Mouse (Mus musculus) cerebellum, postnatal 36 days (tissue): ENCODE data around the gene Pttg1.
A peak's percentile ranks its signal among the peaks of the same experiment; 100 is the strongest.

Experiments used
- DNase-seq, 2 experiments: peaks; one replicate each; pipeline ENCODE4 v3.0.0; 2021 to 2022; ENCODE audit warnings: mixed read lengths in 2 of 2

Pttg1 gene

GRCm38 (mm10) chr11:43425824-43426413 lies at the start of gene Pttg1:
Gene Pttg1, minus strand, starts transcription at chr11:43426251.
- peak; percentile 64 to 65 for DNase-seq

GRCm38 (mm10) chr11:43474225-43474774 lies 48.2 kb upstream of the Pttg1 start, which contains the start of gene C1qtnf2:
Gene C1qtnf2, plus strand, starts transcription at chr11:43474276.
- no peak for DNase-seq

DNA sequence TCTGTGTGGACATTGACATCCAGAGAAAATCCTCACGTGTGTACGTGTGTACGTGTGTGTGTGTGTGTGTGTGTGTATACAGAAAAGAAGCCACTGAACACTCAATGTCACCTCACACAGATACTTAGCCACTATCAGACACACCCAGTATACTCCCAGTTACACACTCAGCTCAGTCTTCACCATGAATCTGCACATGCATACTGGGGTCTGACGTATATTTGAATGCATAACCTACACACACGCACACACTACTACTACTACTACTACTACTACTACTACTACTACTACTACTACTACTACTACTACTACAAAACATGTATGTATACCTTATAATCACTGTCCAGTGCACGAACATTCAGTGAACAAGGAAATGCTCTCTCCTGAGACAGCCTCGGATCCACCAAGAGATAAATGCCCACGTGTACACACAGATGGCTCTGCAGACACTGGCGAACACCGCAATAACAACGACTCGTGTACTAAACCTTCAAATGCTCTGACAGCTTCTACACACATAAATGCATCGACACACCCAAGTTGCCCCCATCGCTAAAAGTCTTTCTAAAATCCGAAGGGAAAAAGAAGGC lies 47.7 kb upstream of the Pttg1 start:
- no peak for DNase-seq

DNA sequence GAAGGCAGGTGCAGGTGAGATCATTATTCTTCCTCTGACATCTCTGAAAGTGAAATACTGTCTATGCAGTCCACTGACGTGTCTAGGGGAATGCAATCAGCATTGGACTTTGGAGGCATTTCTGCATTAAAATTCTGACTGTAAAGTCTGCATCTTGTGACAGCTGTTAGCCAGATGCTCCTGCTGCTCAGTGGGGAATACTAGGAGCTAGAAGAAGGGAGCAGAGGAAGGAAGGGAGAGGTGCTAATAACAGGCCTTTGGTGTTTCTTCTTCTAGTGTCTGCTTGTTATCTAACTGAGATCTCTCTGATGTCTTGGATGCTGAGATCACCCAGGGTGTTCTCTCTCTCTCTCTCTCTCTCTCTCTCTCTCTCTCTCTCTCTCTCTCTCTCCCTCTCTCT lies 47.1 kb upstream of the Pttg1 start:
- DNase-seq, result no peak

DNA sequence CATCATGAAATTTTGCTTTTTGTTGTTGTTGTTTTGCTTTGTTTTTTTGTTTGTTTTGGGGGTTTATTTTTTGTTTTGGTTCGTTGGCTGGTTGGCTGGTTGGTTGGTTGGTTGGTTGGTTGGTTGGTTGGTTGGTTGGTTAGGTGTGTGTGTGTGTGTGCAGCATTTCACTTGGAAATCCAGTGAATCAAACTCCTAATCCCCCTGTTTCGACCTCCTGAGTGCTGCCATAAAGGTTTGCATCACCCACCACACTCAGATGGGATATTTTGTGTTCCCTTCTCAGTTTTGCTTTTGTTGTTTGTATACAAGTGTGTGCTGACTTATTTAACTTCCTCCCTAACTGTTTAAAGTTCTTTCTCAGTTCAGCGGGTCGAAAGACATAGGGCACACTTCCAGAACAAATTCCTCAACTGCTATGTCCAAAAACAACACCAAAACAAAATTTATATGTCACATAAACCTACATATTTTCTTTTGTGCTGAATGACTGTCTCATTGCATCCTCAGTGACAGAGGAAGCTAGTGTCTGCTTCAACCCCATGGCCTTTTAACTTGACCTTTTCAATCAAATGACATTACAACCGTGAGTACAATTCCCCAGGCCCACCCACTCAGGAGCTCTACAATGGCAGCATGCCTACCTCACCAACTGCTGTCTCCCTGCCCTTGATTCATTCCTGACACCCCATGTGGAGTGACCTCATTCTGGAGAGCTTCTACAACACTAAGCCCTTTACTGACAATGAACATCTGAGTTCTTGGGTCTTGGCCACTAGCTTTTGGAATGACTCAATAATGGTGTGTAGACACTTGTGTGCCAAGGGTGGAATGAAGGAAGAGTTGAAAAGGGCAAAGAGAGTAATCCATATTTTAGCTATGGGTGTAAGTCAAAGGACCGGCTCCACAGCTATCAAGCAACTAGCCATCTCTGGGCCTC lies 45.1 kb upstream of the Pttg1 start:
- no peak for DNase-seq

GRCm38 (mm10) chr11:43470118-43470517 lies 44.1 kb upstream of the Pttg1 start:
- DNase-seq, result no peak

GRCm38 (mm10) chr11:43463204-43463603 lies 37.2 kb upstream of the Pttg1 start:
- no peak for DNase-seq

DNA sequence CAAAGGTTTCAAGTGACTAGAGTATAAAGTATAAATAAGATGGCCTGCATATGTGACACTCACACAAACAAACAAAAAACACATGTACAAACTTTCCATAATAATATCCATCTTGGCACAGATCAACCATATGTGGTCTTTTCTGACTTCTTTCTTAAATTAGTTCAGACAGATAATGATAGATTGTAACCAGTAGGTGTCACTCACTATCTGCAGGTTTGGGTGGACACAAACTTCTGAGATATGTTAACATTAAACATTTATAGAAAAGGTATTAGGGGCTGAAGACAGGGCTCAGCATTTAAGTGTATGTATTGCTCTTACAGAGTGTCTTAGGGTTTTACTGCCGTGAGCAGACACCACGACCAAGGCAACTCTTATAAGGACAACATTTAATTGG lies 26.2 kb upstream of the Pttg1 start:
- DNase-seq, result no peak

GRCm38 (mm10) chr11:43451322-43451721 lies 25.3 kb upstream of the Pttg1 start:
- DNase-seq, result no peak

DNA sequence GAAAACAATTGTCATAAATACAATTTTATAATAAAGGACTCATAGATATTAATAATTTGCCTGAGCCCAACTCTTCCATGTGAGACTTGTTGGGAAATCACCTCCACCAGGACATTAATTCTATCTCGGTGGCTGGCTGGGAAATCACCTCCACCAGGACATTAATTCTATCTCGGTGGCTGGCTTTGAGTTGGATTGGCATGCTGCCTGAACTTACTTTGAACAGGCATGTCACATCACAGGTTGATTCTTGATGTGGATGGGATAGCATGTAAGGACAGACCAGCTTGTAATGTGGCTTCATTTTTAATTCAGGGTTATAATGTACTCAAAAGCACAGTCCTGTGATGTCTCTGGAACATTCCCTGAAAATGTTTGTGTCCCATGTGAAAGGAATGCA lies 23.9 kb upstream of the Pttg1 start:
- no peak for DNase-seq

DNA sequence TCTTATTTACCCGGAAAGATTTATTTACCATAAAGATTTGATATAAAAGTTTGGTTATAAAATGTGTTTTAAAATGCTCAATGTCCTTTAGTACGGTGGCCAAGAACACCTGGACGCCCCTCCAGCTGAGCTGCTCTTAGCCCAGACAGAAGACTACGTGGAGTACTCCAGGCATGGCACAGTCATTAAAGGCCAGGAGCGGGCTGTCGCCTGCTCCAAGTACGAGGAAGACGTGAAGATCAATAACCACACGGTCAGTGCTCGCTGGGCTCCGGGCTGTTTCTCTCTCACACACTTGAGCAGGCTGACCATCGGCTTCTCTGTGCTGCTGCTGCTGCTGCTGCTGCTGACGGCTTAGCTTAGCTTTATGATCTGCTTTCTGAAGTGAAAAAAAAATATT lies 17.1 kb upstream of the Pttg1 start:
- DNase-seq, result no peak

GRCm38 (mm10) chr11:43441121-43441520 lies 15.1 kb upstream of the Pttg1 start:
- no peak for DNase-seq

- no peak for DNase-seq
Observed at GRCm38 (mm10) chr11:43434024-43434407, 8.0 kb upstream of the Pttg1 start.

DNA sequence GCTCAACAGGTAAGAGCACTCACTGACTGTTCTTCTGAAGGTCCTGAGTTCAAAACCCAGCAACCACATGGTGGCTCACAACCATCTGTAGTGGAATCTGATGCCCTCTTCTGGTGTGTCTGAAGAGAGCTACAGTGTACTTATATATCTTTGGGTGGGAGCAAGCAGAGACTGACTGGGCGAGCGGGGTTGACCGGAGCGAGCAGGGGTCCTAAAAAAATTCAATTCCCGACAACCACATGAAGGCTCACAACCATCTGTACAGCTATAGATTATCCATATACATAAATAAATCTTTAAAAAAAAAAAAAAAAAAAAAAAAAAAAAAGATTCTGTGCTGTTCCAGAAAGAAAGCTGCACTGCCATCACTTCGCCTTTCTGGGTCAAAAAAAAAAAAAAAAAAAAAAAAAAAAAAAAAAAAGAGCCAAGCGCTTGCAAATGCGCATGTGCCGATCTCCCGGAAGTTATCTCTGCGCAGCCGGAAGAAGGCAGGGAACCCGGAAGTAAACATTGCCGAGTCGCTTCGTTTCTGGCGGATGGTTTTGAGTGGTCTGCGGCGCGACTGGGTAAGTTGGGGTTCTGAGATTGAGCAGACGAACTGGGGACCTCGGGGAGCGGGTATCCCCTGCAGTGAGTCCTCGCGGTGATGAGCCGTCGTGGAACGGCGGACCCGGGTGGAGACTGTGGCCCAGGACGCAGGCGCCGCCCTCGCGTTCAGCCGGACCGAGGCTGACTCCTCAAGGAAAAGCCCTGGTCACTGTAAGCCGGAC lies 7.4 kb upstream of the Pttg1 start, which contains the start of gene Slu7:
Slu7 (plus strand) TSS at position 491 of the 770 bp plus-strand sequence.
- DNase-seq, result peak; percentile 74 to 76

DNA sequence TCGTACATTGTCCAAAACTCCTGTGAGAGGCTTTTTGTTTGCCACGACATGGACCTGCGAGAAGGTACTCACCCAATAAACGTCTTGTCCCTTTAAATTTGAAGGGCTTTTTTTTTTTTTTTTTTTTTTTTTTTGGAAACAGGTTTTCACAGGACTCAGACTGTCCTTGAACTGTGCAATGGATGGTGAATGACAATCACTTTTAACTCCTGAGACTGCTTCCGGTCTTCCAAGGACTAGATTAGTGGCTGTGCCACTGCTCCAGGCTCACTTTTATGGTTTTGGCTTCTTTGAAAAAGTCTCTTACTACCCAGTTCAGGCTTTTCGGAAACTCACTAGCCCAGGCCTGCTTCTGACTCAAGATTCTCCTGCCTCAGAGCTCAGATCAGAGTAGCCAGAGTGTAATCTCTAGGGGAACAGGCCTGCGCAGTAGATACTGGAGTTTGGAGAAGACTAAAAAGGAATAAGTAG lies 398 bp upstream of the Pttg1 start:
- DNase-seq, result peak in 1 of 2 experiments; percentile 16

- no peak for DNase-seq
Observed at GRCm38 (mm10) chr11:43425166-43425709, 813 bp downstream of the Pttg1 start.

- no peak for DNase-seq
Observed at GRCm38 (mm10) chr11:43424386-43424785, 1.7 kb downstream of the Pttg1 start.

- no peak for DNase-seq
Observed at GRCm38 (mm10) chr11:43417201-43417600, 8.8 kb downstream of the Pttg1 start.

GRCm38 (mm10) chr11:43412771-43413451 lies 13.1 kb downstream of the Pttg1 start:
- DNase-seq, result peak; percentile 74 to 88

DNA sequence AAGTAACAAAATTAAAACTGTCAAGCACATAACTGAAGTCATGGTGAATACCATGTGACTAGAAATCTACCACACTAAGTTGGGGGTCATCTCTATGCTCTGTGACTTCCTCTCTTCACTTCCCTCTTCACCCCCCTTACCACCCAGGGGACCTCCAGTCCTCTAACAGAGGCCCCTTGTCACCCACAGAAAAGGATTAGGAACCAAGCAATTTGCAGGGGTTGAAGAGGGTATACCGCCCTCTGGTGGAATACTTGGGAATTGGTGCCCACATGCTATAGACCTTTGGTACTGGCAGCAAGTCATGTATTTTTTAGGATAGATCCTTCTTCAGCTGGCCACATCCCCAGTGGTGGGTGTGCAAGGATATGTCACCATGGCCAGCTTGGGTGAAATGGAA lies 14.6 kb downstream of the Pttg1 start:
- peak; percentile 59 to 74 for DNase-seq

DNA sequence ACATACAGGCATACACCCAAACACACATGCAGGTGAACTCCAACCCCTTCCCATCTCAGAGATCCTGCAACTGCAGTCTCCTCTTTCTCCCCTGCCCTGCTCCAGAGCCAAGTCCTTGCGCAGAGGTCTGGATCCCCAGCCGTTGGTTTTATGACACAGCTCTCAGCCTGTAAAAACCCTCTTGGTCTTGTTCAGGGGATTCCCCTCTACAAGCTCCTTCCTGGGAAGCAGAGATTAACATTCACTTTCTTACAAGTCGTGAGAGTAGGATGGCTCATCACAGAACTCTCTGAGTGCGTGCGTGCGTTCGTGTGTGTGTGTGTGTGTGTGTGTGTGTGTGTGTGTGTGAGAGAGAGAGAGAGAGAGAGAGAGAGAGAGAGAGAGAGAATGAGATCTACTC lies 15.8 kb downstream of the Pttg1 start:
- DNase-seq, result no peak
